Mouse (Mus musculus) adrenal gland, postnatal 25 days (tissue): Measurements from ENCODE around the gene Tnfrsf23. TPM values are rescaled to one million over a fixed set of nuclear protein-coding genes. Genes with fewer than 3 reads are reported as not detected.
"Not testable (repeated sequence)": the region's sequence is repeated elsewhere in the genome, so short reads cannot be mapped to it uniquely, and the experiment has no call there.

ENCODE experiments used
- DNase-seq: peaks from one replicate; pipeline ENCODE4 v3.0.0; 2021; ENCODE audit warnings: mixed read lengths
- long read RNA-seq: library from polyadenylated mRNA; stranded (forward); transcript quantifications from one replicate; pipeline ENCODE4 v2.0.0, GENCODE M21; 2021
- total RNA-seq: library from RNA; stranded (reverse); gene quantifications from 2 replicates; pipeline ENCODE4 v1.2.3, GENCODE M21; 2021

The Tnfrsf23 gene
- 1.4 and 2.7 TPM in 2 replicates for total RNA-seq
- long read RNA-seq: 0 reads

- peak; percentile 80 for DNase-seq
These were observed at the start of gene Tnfrsf23 for GRCm38 (mm10) chr7:143685359-143686067. Tnfrsf23 (minus strand) TSS chr7:143685872.

GRCm38 (mm10) chr7:143733746-143734145 lies 48.1 kb upstream of the Tnfrsf23 start:
- no peak for DNase-seq

- no peak for DNase-seq
These were observed 44.2 kb upstream of the Tnfrsf23 start for GRCm38 (mm10) chr7:143729886-143730285.

GRCm38 (mm10) chr7:143726396-143726795 lies 40.7 kb upstream of the Tnfrsf23 start:
- no peak for DNase-seq

GRCm38 (mm10) chr7:143723841-143724240 lies 38.2 kb upstream of the Tnfrsf23 start:
- no peak for DNase-seq

GRCm38 (mm10) chr7:143722646-143723045 lies 37.0 kb upstream of the Tnfrsf23 start:
- DNase-seq: no peak

GRCm38 (mm10) chr7:143717811-143718210 lies 32.1 kb upstream of the Tnfrsf23 start:
- DNase-seq: no peak

GRCm38 (mm10) chr7:143713421-143713820 lies 27.7 kb upstream of the Tnfrsf23 start:
- no peak for DNase-seq

- DNase-seq: no peak
These were observed 27.2 kb upstream of the Tnfrsf23 start for GRCm38 (mm10) chr7:143712771-143713348.

GRCm38 (mm10) chr7:143712023-143712422 lies 26.4 kb upstream of the Tnfrsf23 start:
- DNase-seq: no peak

GRCm38 (mm10) chr7:143711381-143711780 lies 25.7 kb upstream of the Tnfrsf23 start:
- DNase-seq: no peak

- DNase-seq: no peak
These were observed 23.7 kb upstream of the Tnfrsf23 start for GRCm38 (mm10) chr7:143709395-143709794.

GRCm38 (mm10) chr7:143706697-143707438 lies 21.2 kb upstream of the Tnfrsf23 start:
- DNase-seq: peak; percentile 89

- DNase-seq: no peak
These were observed 10.5 kb upstream of the Tnfrsf23 start for GRCm38 (mm10) chr7:143696140-143696539.

- DNase-seq: no peak
These were observed 8.9 kb upstream of the Tnfrsf23 start for GRCm38 (mm10) chr7:143694550-143694949.

GRCm38 (mm10) chr7:143692746-143693510 lies 7.3 kb upstream of the Tnfrsf23 start:
- no peak for DNase-seq

GRCm38 (mm10) chr7:143691909-143692308 lies 6.2 kb upstream of the Tnfrsf23 start:
- DNase-seq: no peak

GRCm38 (mm10) chr7:143691181-143691580 lies 5.5 kb upstream of the Tnfrsf23 start:
- DNase-seq: no peak

- no peak for DNase-seq
These were observed 4.3 kb upstream of the Tnfrsf23 start for GRCm38 (mm10) chr7:143689946-143690345.

GRCm38 (mm10) chr7:143689481-143689880 lies 3.8 kb upstream of the Tnfrsf23 start:
- DNase-seq: no peak

- not testable (repeated sequence) for DNase-seq
These were observed 1.0 kb upstream of the Tnfrsf23 start for GRCm38 (mm10) chr7:143686676-143687075.

- DNase-seq: not testable (repeated sequence)
These were observed 519 bp upstream of the Tnfrsf23 start for GRCm38 (mm10) chr7:143686191-143686590.
